In genomic region chr1:168243068-168243467, GRCm38 (mm10) we compare ENCODE assay signal across 18 mouse cellular contexts.
DNase-seq lines count a peak whose midpoint lies in the region; ATAC-seq and TF ChIP-seq lines count a peak whose summit lies in the region.
"Had no signal": no experiment of that assay in that cellular context is flagged by ENCODE, and none has a peak within 500 bp of the region (broad histone marks: within the 10 kb centered on the region; RNA-seq: fewer than 3 reads in every experiment).

No protein-coding gene starts in this region.

- no peaks in the 10 kb centered on the region for H3K27me3 ChIP-seq in neural tube, embryonic 14.5 days (ENCODE audit: control insufficient read depth, insufficient read depth, low read length)
- H3K27me3 ChIP-seq in thymus, adult 2 months (ENCODE audit: control insufficient read depth, insufficient read depth, low read length): no peaks in the 10 kb centered on the region
- H3K27me3 ChIP-seq: stomach, embryonic 15.5 days had no signal

- no peak overlapping the region for H3K4me3 ChIP-seq in layer of hippocampus, adult 2 months
- H3K4me3 ChIP-seq in neural tube, embryonic 14.5 days (ENCODE audit: low read depth, low read length): no peak overlapping the region
- H3K4me3 ChIP-seq in thymus, adult 2 months (ENCODE audit: control insufficient read depth, insufficient read depth, low read length): no peak overlapping the region
- H3K4me3 ChIP-seq: stomach, embryonic 15.5 days had no signal

- no peak overlapping the region for H3K9ac ChIP-seq in neural tube, embryonic 14.5 days (replicated peaks; ENCODE audit: low read depth, low read length)
- H3K9ac ChIP-seq: lung, embryonic 14.5 days; stomach, embryonic 15.5 days had no signal

- peaks cover 39% of the 10 kb centered on the region for H3K4me1 ChIP-seq in neural tube, embryonic 14.5 days (ENCODE audit: control insufficient read depth, insufficient read depth, low read length)
- H3K4me1 ChIP-seq in thymus, adult 2 months (replicated peaks; ENCODE audit: control insufficient read depth, insufficient read depth, low read length): no peaks in the 10 kb centered on the region

- peak; percentile 42 to 57 for DNase-seq in cerebellum, adult 18-20 months
- DNase-seq in cerebellum, postnatal 4 days (ENCODE audit: low spot score in 2 of 2): no peak
- no peak for DNase-seq in layer of hippocampus, adult 2 months (ENCODE audit: low spot score in 2 of 2)
- no peak for DNase-seq in layer of hippocampus, adult 9-11 months
- DNase-seq in neural tube, embryonic 10.5 days (ENCODE audit: extremely low spot score, low spot score): no peak
- no peak for DNase-seq in embryo, embryonic 9.5 days (ENCODE audit: extremely low spot score)
- no peak for DNase-seq in thymus, adult 2 months
- DNase-seq: adrenal gland, adult 8-10 months; cerebellum, adult 11-12 months; gastrocnemius, postnatal 25 days; heart, postnatal 36 days; lung, embryonic 14.5 days; right cerebral cortex, adult 18-20 months had no signal

- TF ChIP-seq CTCF in layer of hippocampus, adult 2 months (conservative IDR thresholded peaks at IDR 0.05): no peak
- TF ChIP-seq CTCF in thymus, adult 2 months (IDR thresholded peaks at IDR 0.05; ENCODE audit: borderline replicate concordance, control insufficient read depth, extremely low read depth, insufficient read depth, low read length, poor library complexity): no peak

- peak overlapping the region; percentile 24; the same call in 1 of the 2 replicates for H3K27ac ChIP-seq in layer of hippocampus, adult 2 months
- peak overlapping the region; percentile 16; the same call in 1 of the 2 replicates for H3K27ac ChIP-seq in neural tube, embryonic 14.5 days (ENCODE audit: low read depth, low read length)
- H3K27ac ChIP-seq in thymus, adult 2 months (ENCODE audit: control insufficient read depth, insufficient read depth, low read length): no peak overlapping the region
- H3K27ac ChIP-seq: macrophage; stomach, embryonic 15.5 days had no signal

- ATAC-seq in neural tube, embryonic 14.5 days (ENCODE audit: low read depth): no peak
- ATAC-seq: inflammation-experienced regulatory T-cells, adult 6 months had no signal

- no peak for TF ChIP-seq POLR2A in thymus, adult 2 months (IDR thresholded peaks at IDR 0.05; ENCODE audit: control insufficient read depth, extremely low read depth, insufficient read depth, low read length, poor library complexity)

- H3K4me2 ChIP-seq in neural tube, embryonic 14.5 days (ENCODE audit: low read depth, low read length): no peak overlapping the region
- H3K4me2 ChIP-seq: heart, embryonic 11.5 days; lung, embryonic 14.5 days; stomach, embryonic 15.5 days had no signal

- H3K36me3 ChIP-seq in neural tube, embryonic 14.5 days (ENCODE audit: control insufficient read depth, insufficient read depth, low read length): no peaks in the 10 kb centered on the region
- H3K36me3 ChIP-seq in thymus, adult 2 months (ENCODE audit: control insufficient read depth, insufficient read depth, low read length): no peaks in the 10 kb centered on the region
- H3K36me3 ChIP-seq: stomach, embryonic 15.5 days had no signal

- WGBS in neural tube, embryonic 14.5 days: 51% methylated on average over 7 of the region's 7 CpGs
- 93% methylated on average over 7 of the region's 7 CpGs for WGBS in thymus, adult 2 months

- H3K9me3 ChIP-seq in neural tube, embryonic 14.5 days (ENCODE audit: control insufficient read depth, low read length): no peaks in the 10 kb centered on the region
- H3K9me3 ChIP-seq: stomach, embryonic 15.5 days had no signal

Comparison
In these comparisons a context has a peak if more than half of its experiments do, and no peak if none do; other contexts are left out.
1. DNase-seq: peak in cerebellum, adult 18-20 months (2 of 2); none in cerebellum, postnatal 4 days (0 of 2), layer of hippocampus, adult 2 months (0 of 2), layer of hippocampus, adult 9-11 months (single experiment), neural tube, embryonic 10.5 days (single experiment), embryo, embryonic 9.5 days (single experiment) and thymus, adult 2 months (single experiment).